Mouse (Mus musculus) neural tube, embryonic 12.5 days (tissue): ENCODE data around the gene Mecr. TPM values are rescaled to one million over a fixed set of nuclear protein-coding genes. Genes with fewer than 3 reads are reported as not detected.

Experiments
- ATAC-seq: fragments of 200-750 bp; cut with Nextera tagmentation; 2 replicates; pipeline ENCODE4 v1.8.0; 2017; ENCODE audit warnings: low read depth, mild to moderate bottlenecking, moderate TSS enrichment, moderate library complexity; ENCODE audit not compliant: low FRiP score
- H3K27ac ChIP-seq: fragments of 300-500 bp; sonication (generic); 2 replicates; pipeline ENCODE4 v1.5.1; 2016
- H3K27me3 ChIP-seq: fragments of 300-500 bp; sonication (generic); replicated peaks from 2 replicates; pipeline ENCODE4 v1.6.1; 2016; ENCODE audit warnings: mild to moderate bottlenecking
- H3K36me3 ChIP-seq: fragments of 300-500 bp; sonication (generic); 2 replicates; pipeline ENCODE4 v1.6.1; 2016; ENCODE audit warnings: mild to moderate bottlenecking
- H3K4me1 ChIP-seq: fragments of 300-500 bp; sonication (generic); 2 replicates; pipeline ENCODE4 v1.6.1; 2016
- H3K4me2 ChIP-seq: fragments of 300-500 bp; sonication (generic); replicated peaks from 2 replicates; pipeline ENCODE4 v1.6.1; 2016; ENCODE audit warnings: mild to moderate bottlenecking
- H3K4me3 ChIP-seq: fragments of 300-500 bp; sonication (generic); 2 replicates; pipeline ENCODE4 v1.5.1; 2016
- H3K9ac ChIP-seq: fragments of 300-500 bp; sonication (generic); 2 replicates; pipeline ENCODE4 v1.6.1; 2016; ENCODE audit warnings: mild to moderate bottlenecking
- H3K9me3 ChIP-seq: fragments of 300-500 bp; sonication (generic); 2 replicates; pipeline ENCODE4 v1.6.1; 2016; ENCODE audit warnings: mild to moderate bottlenecking
- WGBS: fragments of 180-500 bp; shearing (Covaris S2); methylation state at CpG from one replicate; pipeline ENCODE4 v1.1.7; 2016; 5-methylcytosine and 5-hydroxymethylcytosine counted together
- polyA plus RNA-seq: library from polyadenylated mRNA; unstranded; fragments of >200 nt; fragmentation: Nextera tagmentation; extraction: Ambion mirVana; gene quantifications from 2 replicates; pipeline ENCODE4 v1.2.1, GENCODE M21; 2016

Mecr gene
- polyA plus RNA-seq, 1 experiment from 2014 or later, result 36.4 TPM

- ATAC-seq, result no peak
- Histone ChIP-seq H3K27ac (no peak overlapping the region), H3K9me3 (no peaks in the 10 kb centered on the region), H3K9ac (peak overlapping the region; percentile 99), H3K4me1 (peaks cover 39% of the 10 kb centered on the region), H3K4me3 (peak overlapping the region; percentile 96), H3K27me3 (no peaks in the 10 kb centered on the region), H3K4me2 (peak overlapping the region; percentile 86), H3K36me3 (no peaks in the 10 kb centered on the region)
- WGBS, result 4% methylated on average over 11 of the region's 11 CpGs
Observed at GRCm38 (mm10) chr4:131874567-131874966, 31.3 kb downstream of the Mecr start.

GRCm38 (mm10) chr4:131875242-131875641, 32.0 kb downstream of the Mecr start:
- Histone ChIP-seq H3K36me3 (no peaks in the 10 kb centered on the region), H3K27me3 (no peaks in the 10 kb centered on the region), H3K9me3 (no peaks in the 10 kb centered on the region), H3K9ac (peak overlapping the region; percentile 99; the same call in 1 of the 2 replicates), H3K27ac (no peak overlapping the region), H3K4me2 (peak overlapping the region; percentile 86), H3K4me3 (peak overlapping the region; percentile 96), H3K4me1 (peaks cover 39% of the 10 kb centered on the region)
- no peak for ATAC-seq
- 53% methylated on average over 3 of the region's 3 CpGs for WGBS

GRCm38 (mm10) chr4:131876836-131877235, 33.6 kb downstream of the Mecr start:
- Histone ChIP-seq H3K9ac (no peak overlapping the region), H3K27me3 (no peaks in the 10 kb centered on the region), H3K27ac (no peak overlapping the region), H3K9me3 (no peaks in the 10 kb centered on the region), H3K4me1 (peaks cover 45% of the 10 kb centered on the region), H3K36me3 (no peaks in the 10 kb centered on the region), H3K4me2 (peak overlapping the region; percentile 38; the same call in 1 of the 2 replicates), H3K4me3 (no peak overlapping the region)
- WGBS, result 71% methylated on average over 2 of the region's 2 CpGs
- no peak for ATAC-seq

GRCm38 (mm10) chr4:131879692-131880091, 36.4 kb downstream of the Mecr start:
- WGBS, result 95% methylated on average over 1 of the region's 1 CpGs
- Histone ChIP-seq H3K27ac (no peak overlapping the region), H3K4me3 (no peak overlapping the region), H3K4me2 (no peak overlapping the region), H3K9me3 (no peaks in the 10 kb centered on the region), H3K9ac (no peak overlapping the region), H3K36me3 (no peaks in the 10 kb centered on the region), H3K4me1 (peaks cover 38% of the 10 kb centered on the region), H3K27me3 (no peaks in the 10 kb centered on the region)
- ATAC-seq, result no peak

GRCm38 (mm10) chr4:131881306-131881705, 38.0 kb downstream of the Mecr start:
- no peak overlapping the region for H3K27ac ChIP-seq
- WGBS, result 92% methylated on average over 7 of the region's 7 CpGs

GRCm38 (mm10) chr4:131883571-131883970, 40.3 kb downstream of the Mecr start:
- no peak for ATAC-seq
- H3K4me2 ChIP-seq, result no peak overlapping the region
- 73% methylated on average over 6 of the region's 6 CpGs for WGBS
- peaks cover 10% of the 10 kb centered on the region; the same call in 1 of the 2 replicates for H3K4me1 ChIP-seq
- peaks cover 18% of the 10 kb centered on the region for H3K36me3 ChIP-seq
- H3K27ac ChIP-seq, result no peak overlapping the region
- H3K4me3 ChIP-seq, result no peak overlapping the region
- H3K9me3 ChIP-seq, result no peaks in the 10 kb centered on the region
- H3K9ac ChIP-seq, result no peak overlapping the region
- H3K27me3 ChIP-seq, result no peaks in the 10 kb centered on the region

More at GRCm38 (mm10) chr4:131881306-131881705, 38.0 kb downstream of the Mecr start:
- H3K4me3 ChIP-seq, result no peak overlapping the region
- H3K36me3 ChIP-seq, result peaks cover 12% of the 10 kb centered on the region
- no peaks in the 10 kb centered on the region for H3K27me3 ChIP-seq
- no peak overlapping the region for H3K9ac ChIP-seq
- ATAC-seq, result no peak
- no peak overlapping the region for H3K4me2 ChIP-seq
- peaks cover 22% of the 10 kb centered on the region for H3K4me1 ChIP-seq
- H3K9me3 ChIP-seq, result no peaks in the 10 kb centered on the region

- 88% methylated on average over 6 of the region's 6 CpGs for WGBS
- Histone ChIP-seq H3K9ac (no peak overlapping the region), H3K4me2 (no peak overlapping the region), H3K27me3 (no peaks in the 10 kb centered on the region), H3K4me3 (no peak overlapping the region), H3K36me3 (peaks cover 18% of the 10 kb centered on the region), H3K9me3 (no peaks in the 10 kb centered on the region), H3K27ac (no peak overlapping the region), H3K4me1 (peaks cover 7% of the 10 kb centered on the region; the same call in 1 of the 2 replicates)
- no peak for ATAC-seq
Observed at GRCm38 (mm10) chr4:131885376-131885775, 42.1 kb downstream of the Mecr start.

- no peak overlapping the region for H3K27ac ChIP-seq
- WGBS, result 88% methylated on average over 1 of the region's 1 CpGs
- H3K9ac ChIP-seq, result no peak overlapping the region
- H3K4me3 ChIP-seq, result no peak overlapping the region
- H3K9me3 ChIP-seq, result no peaks in the 10 kb centered on the region
- no peaks in the 10 kb centered on the region for H3K27me3 ChIP-seq
- H3K4me2 ChIP-seq, result no peak overlapping the region
- peaks cover 40% of the 10 kb centered on the region for H3K36me3 ChIP-seq
- H3K4me1 ChIP-seq, result no peaks in the 10 kb centered on the region; the same call in 1 of the 2 replicates
- ATAC-seq, result no peak
Observed at GRCm38 (mm10) chr4:131888564-131888963, 45.3 kb downstream of the Mecr start.

- Histone ChIP-seq H3K4me2 (no peak overlapping the region), H3K4me1 (no peaks in the 10 kb centered on the region), H3K4me3 (no peak overlapping the region), H3K27ac (no peak overlapping the region), H3K36me3 (peaks cover 52% of the 10 kb centered on the region), H3K9ac (no peak overlapping the region), H3K27me3 (no peaks in the 10 kb centered on the region), H3K9me3 (no peaks in the 10 kb centered on the region)
- 91% methylated on average over 3 of the region's 3 CpGs for WGBS
- no peak for ATAC-seq
Observed at GRCm38 (mm10) chr4:131890692-131891091, 47.4 kb downstream of the Mecr start.

GRCm38 (mm10) chr4:131897109-131897508, 53.8 kb downstream of the Mecr start:
- Histone ChIP-seq H3K9ac (no peak overlapping the region), H3K4me3 (no peak overlapping the region), H3K36me3 (peaks cover 83% of the 10 kb centered on the region), H3K4me1 (no peaks in the 10 kb centered on the region), H3K27ac (no peak overlapping the region), H3K9me3 (no peaks in the 10 kb centered on the region), H3K27me3 (no peaks in the 10 kb centered on the region), H3K4me2 (no peak overlapping the region)
- ATAC-seq, result no peak
- 96% methylated on average over 5 of the region's 5 CpGs for WGBS

- H3K9ac ChIP-seq, result no peak overlapping the region
- no peaks in the 10 kb centered on the region for H3K4me1 ChIP-seq
- no peak overlapping the region for H3K4me2 ChIP-seq
- peaks cover 82% of the 10 kb centered on the region for H3K36me3 ChIP-seq
- no peak for ATAC-seq
- no peak overlapping the region for H3K4me3 ChIP-seq
- H3K27ac ChIP-seq, result no peak overlapping the region
- no peaks in the 10 kb centered on the region for H3K27me3 ChIP-seq
- no peaks in the 10 kb centered on the region for H3K9me3 ChIP-seq
- WGBS, result 97% methylated on average over 8 of the region's 8 CpGs
Observed at GRCm38 (mm10) chr4:131897787-131898186, 54.5 kb downstream of the Mecr start.

- H3K4me2 ChIP-seq, result no peak overlapping the region
- H3K9me3 ChIP-seq, result no peaks in the 10 kb centered on the region
- H3K4me1 ChIP-seq, result no peaks in the 10 kb centered on the region
- H3K27ac ChIP-seq, result no peak overlapping the region
- no peak overlapping the region for H3K4me3 ChIP-seq
- no peaks in the 10 kb centered on the region for H3K27me3 ChIP-seq
- no peak overlapping the region for H3K9ac ChIP-seq
- ATAC-seq, result no peak
- peaks cover 75% of the 10 kb centered on the region for H3K36me3 ChIP-seq
- WGBS, result 87% methylated on average over 12 of the region's 12 CpGs
Observed at GRCm38 (mm10) chr4:131898503-131899179, 55.4 kb downstream of the Mecr start.

- H3K4me1 ChIP-seq, result no peaks in the 10 kb centered on the region
- no peak for ATAC-seq
- H3K4me2 ChIP-seq, result no peak overlapping the region
- peaks cover 74% of the 10 kb centered on the region for H3K36me3 ChIP-seq
- H3K27ac ChIP-seq, result no peak overlapping the region
- 94% methylated on average over 6 of the region's 6 CpGs for WGBS
- no peak overlapping the region for H3K4me3 ChIP-seq
- H3K9ac ChIP-seq, result no peak overlapping the region
- H3K27me3 ChIP-seq, result no peaks in the 10 kb centered on the region
- no peaks in the 10 kb centered on the region for H3K9me3 ChIP-seq
Observed at GRCm38 (mm10) chr4:131899180-131899554, 55.9 kb downstream of the Mecr start.
